Mouse (Mus musculus) stomach, postnatal 0 days (tissue): ENCODE measurements around the gene Celf2. TPM values are rescaled to one million over a fixed set of nuclear protein-coding genes. Genes with fewer than 3 reads are reported as not detected.

Source experiments
- ATAC-seq: fragments of 200-750 bp; cut with Nextera tagmentation; 2 replicates; pipeline ENCODE4 v1.8.0; 2017; ENCODE audit not compliant: low FRiP score, low TSS enrichment
- DNase-seq: peaks from one replicate; pipeline ENCODE4 v3.0.0-alpha.2; 2016; ENCODE audit warnings: low spot score
- H3K27ac ChIP-seq: fragments of 300-500 bp; sonication (generic); replicated peaks from 2 replicates; pipeline ENCODE4 v1.5.1; 2014; ENCODE audit warnings: mild to moderate bottlenecking, control low read depth
- H3K27me3 ChIP-seq: fragments of 300-500 bp; sonication (generic); 2 replicates; pipeline ENCODE4 v1.6.1; 2014; ENCODE audit warnings: low read length; ENCODE audit not compliant: control insufficient read depth, insufficient read depth
- H3K36me3 ChIP-seq: fragments of 300-500 bp; sonication (generic); 2 replicates; pipeline ENCODE4 v1.6.1; 2014; ENCODE audit warnings: low read length, mixed read lengths; ENCODE audit not compliant: control insufficient read depth, insufficient read depth
- H3K4me1 ChIP-seq: fragments of 300-500 bp; sonication (generic); replicated peaks from 2 replicates; pipeline ENCODE4 v1.6.1; 2014; ENCODE audit warnings: antibody characterized with exemption; ENCODE audit not compliant: control insufficient read depth, insufficient read depth
- H3K4me2 ChIP-seq: fragments of 300-500 bp; sonication (generic); replicated peaks from 2 replicates; pipeline ENCODE4 v1.6.1; 2014; ENCODE audit warnings: low read depth, mild to moderate bottlenecking, control low read depth, moderate library complexity
- H3K4me3 ChIP-seq: fragments of 300-500 bp; sonication (generic); 2 replicates; pipeline ENCODE4 v1.5.1; 2014; ENCODE audit warnings: low read depth, low read length, control low read depth
- H3K9ac ChIP-seq: fragments of 300-500 bp; sonication (generic); 2 replicates; pipeline ENCODE4 v1.6.1; 2014; ENCODE audit warnings: mild to moderate bottlenecking, low read length, control low read depth, mixed read lengths
- H3K9me3 ChIP-seq: fragments of 300-500 bp; sonication (generic); 2 replicates; pipeline ENCODE4 v1.6.1; 2016; ENCODE audit warnings: low read length; ENCODE audit not compliant: control insufficient read depth
- CTCF ChIP-seq: IDR thresholded peaks from 2 replicates; pipeline ENCODE4 v1.5.1; 2016; ENCODE audit warnings: antibody characterized with exemption, low read depth, mild to moderate bottlenecking, moderate library complexity
- EP300 ChIP-seq: optimal IDR thresholded peaks from 2 replicates; pipeline ENCODE3; 2016; ENCODE audit warnings: antibody characterized with exemption
- WGBS: fragments of 180-500 bp; shearing (Covaris S2); extraction: QIAGEN DNeasy Blood & Tissue Kit; methylation state at CpG from one replicate; pipeline ENCODE4 v1.1.7; 2014; 5-methylcytosine and 5-hydroxymethylcytosine counted together
- polyA plus RNA-seq: library from polyadenylated mRNA; unstranded; fragments of >200 nt; fragmentation: Nextera tagmentation; extraction: Ambion mirVana; gene quantifications from 2 replicates; pipeline ENCODE4 v1.2.1, GENCODE M21; 2015

The Celf2 gene
- polyA plus RNA-seq, 1 experiment from 2014 or later: 23.4 TPM

DNA sequence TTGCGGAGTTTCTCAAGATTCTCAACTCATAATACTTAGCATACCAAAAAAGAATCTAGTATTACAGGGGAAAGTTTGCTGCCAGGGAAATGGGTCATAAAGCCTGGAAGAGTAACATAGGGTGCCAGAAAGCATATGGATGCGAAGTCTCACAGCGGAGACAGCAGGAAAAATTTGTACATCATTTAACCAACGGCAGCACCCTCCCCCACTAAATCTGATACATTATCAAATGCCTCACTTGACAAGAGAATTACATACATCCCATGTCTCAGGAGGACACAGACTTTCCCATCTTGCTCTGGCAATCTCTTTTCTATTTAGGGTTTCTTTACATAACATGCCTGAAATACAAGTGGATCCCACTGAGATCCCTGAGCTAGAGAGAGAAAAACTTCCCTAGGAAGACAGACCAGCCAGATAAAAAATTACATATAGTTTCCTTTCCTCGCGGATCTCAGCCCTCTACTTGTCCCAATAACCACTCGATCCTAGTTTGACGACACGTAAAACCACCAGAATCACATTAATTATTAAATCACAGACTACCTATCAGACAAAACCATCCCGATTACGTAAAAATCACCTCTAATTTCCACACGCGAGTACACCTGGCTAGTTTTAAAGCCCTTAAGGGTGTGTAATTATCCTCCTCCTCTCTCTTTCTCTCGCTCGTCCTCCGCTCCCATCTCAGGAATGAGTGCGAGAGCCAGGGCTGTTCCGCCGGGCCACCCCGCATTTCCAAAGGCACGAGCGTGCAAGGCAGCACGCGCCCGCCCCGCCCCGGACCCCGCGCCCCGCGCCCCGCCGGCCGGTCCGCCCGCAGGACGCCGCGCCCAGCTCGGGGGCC is 637.9 kb downstream of the Celf2 start:
- peak overlapping the region; percentile 80 for H3K9ac ChIP-seq
- no peaks in the 10 kb centered on the region for H3K4me1 ChIP-seq
- H3K4me2 ChIP-seq: peak overlapping the region; percentile 90
- H3K4me3 ChIP-seq: peak overlapping the region; percentile 79
- 5% methylated on average over 34 of the region's 40 CpGs for whole genome bisulfite sequencing
- H3K27ac ChIP-seq: peak overlapping the region; percentile 85
- ATAC-seq (peak; percentile 68; the same call in 1 of the 2 replicates), DNase-seq (no peak)
- no peaks in the 10 kb centered on the region for H3K27me3 ChIP-seq
- TF ChIP-seq EP300 (no peak), CTCF (no peak)
- no peaks in the 10 kb centered on the region for H3K9me3 ChIP-seq
- H3K36me3 ChIP-seq: no peaks in the 10 kb centered on the region

DNA sequence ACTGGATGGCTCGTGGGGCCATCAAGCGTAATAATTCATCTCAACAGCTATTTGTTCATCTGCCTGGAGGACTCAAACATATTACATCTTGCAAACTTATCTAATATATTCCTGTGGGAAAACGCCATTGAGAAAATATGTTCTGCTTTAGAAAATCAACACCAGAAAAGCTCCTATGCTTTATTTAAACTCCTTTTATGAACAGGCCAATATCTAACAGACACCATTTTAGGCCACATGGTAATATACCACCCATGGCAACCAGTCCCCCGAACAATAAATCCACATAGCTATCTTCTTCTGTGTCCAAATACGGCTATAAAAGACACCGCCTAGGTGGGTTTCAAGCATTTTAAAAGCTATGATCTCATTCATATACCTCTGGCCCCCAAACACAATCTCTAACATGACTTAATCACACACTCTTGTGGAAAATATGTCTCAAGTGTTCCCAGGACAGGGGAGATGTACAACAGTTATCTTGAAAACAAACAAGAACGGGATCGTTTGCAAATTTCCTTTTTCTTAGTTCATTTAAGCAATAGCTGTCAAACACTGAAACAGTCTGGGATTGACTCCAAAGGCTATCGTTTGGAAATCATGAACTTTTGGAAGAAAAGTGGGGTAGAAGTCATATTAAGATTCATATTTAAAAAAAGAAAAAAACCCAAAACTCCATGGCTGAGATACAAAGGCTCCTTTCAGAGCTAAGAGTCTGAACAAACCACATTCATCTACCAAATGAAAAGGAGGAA is 639.2 kb downstream of the Celf2 start:
- DNase-seq: no peak
- no peak overlapping the region for H3K9ac ChIP-seq
- no peaks in the 10 kb centered on the region for H3K27me3 ChIP-seq
- no peaks in the 10 kb centered on the region for H3K4me1 ChIP-seq
- H3K36me3 ChIP-seq: no peaks in the 10 kb centered on the region
- WGBS: 59% methylated on average over 9 of the region's 9 CpGs
- no peak overlapping the region for H3K4me3 ChIP-seq
- no peak overlapping the region for H3K27ac ChIP-seq
- TF ChIP-seq EP300 (no peak), CTCF (no peak)
- no peak for ATAC-seq
- no peaks in the 10 kb centered on the region for H3K9me3 ChIP-seq
- H3K4me2 ChIP-seq: no peak overlapping the region

DNA sequence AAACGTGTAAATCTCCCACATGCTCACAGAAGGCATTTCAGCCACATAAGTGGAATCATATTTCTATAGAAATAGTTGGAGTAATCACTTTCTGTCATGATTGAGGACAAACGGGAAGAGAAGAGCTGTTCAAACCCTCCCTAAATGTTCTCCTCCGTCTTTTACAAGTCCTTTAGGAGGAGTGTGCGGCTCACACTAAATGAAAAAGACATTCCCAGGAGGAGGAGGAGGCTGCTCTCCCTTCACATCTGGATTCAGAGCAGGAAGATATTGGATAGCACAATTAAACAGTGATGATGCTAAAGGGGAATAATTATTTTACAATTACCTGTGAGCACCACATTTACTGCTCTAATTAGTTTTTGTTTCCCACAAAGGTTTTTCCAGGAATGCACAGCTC is 642.1 kb downstream of the Celf2 start:
- H3K9ac ChIP-seq: no peak overlapping the region
- H3K4me2 ChIP-seq: no peak overlapping the region
- H3K4me3 ChIP-seq: no peak overlapping the region
- 61% methylated on average over 4 of the region's 4 CpGs for WGBS
- no peak for DNase-seq
- no peaks in the 10 kb centered on the region for H3K27me3 ChIP-seq
- H3K36me3 ChIP-seq: no peaks in the 10 kb centered on the region
- H3K9me3 ChIP-seq: no peaks in the 10 kb centered on the region
- ATAC-seq: no peak
- no peaks in the 10 kb centered on the region for H3K4me1 ChIP-seq
- TF ChIP-seq CTCF: no peak
- no peak for TF ChIP-seq EP300
- no peak overlapping the region for H3K27ac ChIP-seq

DNA sequence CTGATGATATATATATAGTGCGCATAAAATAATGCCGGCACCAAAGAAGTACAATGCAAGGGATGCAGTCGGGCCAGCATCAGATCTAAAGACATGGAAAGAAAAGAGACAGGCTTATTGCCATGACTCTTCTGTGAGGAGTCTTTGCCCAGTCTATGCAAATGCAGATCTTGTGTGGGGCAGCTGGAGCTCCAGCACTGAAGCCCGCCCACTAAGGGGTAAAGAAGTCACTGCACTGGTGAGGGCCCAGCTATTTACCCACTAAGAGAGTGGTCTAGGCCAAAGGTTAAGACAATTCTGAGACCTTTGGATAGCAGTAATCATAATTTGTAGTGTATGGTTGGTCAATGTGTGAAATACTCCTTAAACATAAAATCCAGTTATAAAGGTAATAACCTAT is 643.6 kb downstream of the Celf2 start:
- WGBS: 80% methylated on average over 4 of the region's 4 CpGs
- no peak overlapping the region for H3K27ac ChIP-seq
- no peaks in the 10 kb centered on the region for H3K36me3 ChIP-seq
- H3K4me3 ChIP-seq: no peak overlapping the region
- H3K27me3 ChIP-seq: no peaks in the 10 kb centered on the region
- H3K4me2 ChIP-seq: no peak overlapping the region
- H3K9ac ChIP-seq: no peak overlapping the region
- ATAC-seq: no peak
- H3K9me3 ChIP-seq: no peaks in the 10 kb centered on the region
- no peak for DNase-seq
- no peaks in the 10 kb centered on the region for H3K4me1 ChIP-seq
- TF ChIP-seq CTCF: no peak
- TF ChIP-seq EP300: no peak

DNA sequence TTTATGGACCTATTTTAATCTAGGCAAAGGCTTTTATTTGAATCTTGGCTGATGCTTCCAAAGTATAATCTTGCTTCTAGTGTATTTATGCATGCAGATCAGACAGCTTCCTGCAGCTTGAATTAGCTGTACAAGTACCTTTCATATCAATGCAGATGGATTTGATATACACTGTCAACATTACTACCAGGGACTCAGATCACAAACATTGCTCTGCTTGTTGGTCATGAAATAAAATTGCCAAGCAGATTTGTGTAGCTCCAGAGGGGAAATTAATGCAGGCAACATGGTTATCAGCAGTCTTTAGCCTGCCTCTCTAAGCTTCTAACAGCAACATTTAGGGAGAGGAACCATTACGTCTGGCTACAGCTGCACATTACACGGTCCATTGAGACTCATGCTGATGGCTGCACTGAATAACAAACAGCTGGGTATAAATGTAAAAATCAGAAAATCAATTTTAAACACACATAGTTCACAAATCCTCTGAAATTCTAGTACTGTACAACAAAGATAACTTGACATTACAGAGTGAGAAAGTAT is 659.2 kb downstream of the Celf2 start:
- Histone ChIP-seq H3K4me3 (no peak overlapping the region), H3K36me3 (no peaks in the 10 kb centered on the region), H3K4me2 (no peak overlapping the region), H3K27ac (no peak overlapping the region), H3K9me3 (no peaks in the 10 kb centered on the region), H3K27me3 (no peaks in the 10 kb centered on the region), H3K9ac (no peak overlapping the region), H3K4me1 (no peaks in the 10 kb centered on the region)
- DNase-seq: no peak
- ATAC-seq: no peak
- no peak for TF ChIP-seq CTCF
- TF ChIP-seq EP300: no peak
- whole genome bisulfite sequencing: 78% methylated on average over 2 of the region's 2 CpGs
